Mouse (Mus musculus): ENCODE data around the gene Pigr. TPM values are rescaled to one million over a fixed set of nuclear protein-coding genes. Genes with fewer than 3 reads are reported as not detected.

Gene Pigr
- total RNA-seq, 4 experiments from 2014 or later, result 0.09 to 0.51 (median 0.35) TPM

- no peak for DNase-seq
These were observed 51.6 kb downstream of the Pigr start for GRCm38 (mm10) chr1:130877889-130878614.

DNA sequence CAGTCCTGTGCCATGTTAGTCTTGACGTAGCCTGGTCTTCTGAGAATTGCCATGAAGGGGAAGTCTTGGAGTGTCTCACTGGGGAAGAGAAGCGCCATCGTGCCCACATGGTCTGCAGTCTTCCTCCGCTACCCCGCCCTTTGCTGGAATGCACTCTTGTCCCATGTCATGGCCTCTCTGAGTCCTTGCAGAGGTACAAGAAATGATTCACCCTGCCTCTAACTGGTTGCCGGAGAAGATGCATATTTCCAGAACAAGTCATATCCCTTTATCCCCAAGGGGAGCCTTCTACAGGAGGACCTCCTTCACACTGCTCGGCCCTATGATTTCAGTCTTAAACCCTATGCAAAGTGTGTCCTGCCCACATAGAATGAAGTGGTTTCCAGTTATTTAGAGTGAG lies 53.4 kb downstream of the Pigr start:
- DNase-seq, result no peak

DNA sequence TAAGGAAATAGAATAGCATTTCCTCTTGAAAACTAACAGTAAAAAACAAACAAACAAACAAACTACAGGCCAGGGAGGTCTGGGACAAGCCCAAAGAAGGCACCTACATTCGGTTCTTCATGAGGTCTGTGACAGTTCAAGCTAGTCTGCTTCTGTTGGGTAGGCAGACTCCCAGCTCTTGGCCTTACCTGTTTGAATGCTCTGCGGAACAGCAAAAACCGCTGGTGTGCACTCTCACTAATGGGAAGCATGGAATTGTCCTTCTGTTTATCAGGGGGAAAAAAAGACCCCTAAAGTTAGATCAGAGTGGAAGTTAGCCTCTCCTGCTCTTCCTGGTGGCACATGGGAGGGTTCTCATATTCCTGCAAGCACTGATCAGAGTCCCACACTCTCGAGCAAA lies 56.7 kb downstream of the Pigr start:
- DNase-seq, result no peak

- no peak for DNase-seq
These were observed 60.9 kb downstream of the Pigr start, which contains the start of gene Il24 for GRCm38 (mm10) chr1:130887354-130887753. Gene Il24, minus strand, starts transcription at chr1:130887454.

DNA sequence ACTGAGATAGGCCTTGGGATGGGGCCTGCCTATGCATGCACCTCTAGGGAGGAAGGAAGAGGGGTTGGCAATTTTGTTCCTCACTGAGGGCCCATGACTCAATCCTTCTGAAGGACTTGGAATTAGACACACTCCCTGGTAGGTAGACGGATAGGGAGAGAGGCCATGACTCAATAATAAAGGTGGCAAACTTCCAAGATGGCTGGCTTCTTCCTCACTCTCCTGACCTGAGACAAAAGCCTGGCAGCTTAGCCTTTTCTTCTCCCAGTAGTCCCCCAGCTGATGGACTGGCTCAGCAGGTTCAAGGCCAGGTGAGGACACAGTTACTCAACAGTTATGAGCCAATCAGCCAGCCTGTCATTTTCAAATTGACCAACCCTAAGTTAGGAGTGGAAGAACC lies 66.0 kb downstream of the Pigr start:
- DNase-seq, result peak; percentile 85

GRCm38 (mm10) chr1:130893329-130894040 lies 67.0 kb downstream of the Pigr start:
- no peak for DNase-seq

DNA sequence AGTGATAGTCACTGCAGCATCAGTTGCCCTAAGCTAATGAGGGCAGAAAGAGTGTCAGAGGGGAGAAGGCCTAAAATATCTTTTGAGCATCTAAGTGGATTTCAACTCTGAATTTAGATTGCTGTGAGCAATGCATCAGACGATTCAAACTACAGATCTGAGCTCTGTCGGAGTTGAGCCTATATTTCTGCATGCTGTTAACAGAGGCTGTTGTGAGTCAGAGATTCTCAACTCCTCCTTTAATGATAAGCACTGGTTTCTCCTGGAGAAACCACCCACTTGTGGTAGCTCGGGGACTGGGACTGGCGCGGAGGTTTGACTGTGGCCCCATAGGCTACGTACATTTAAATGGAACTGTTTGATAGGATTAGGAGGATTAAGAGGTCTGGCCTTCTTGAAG lies 68.0 kb downstream of the Pigr start:
- DNase-seq, result no peak

Other genes with a start within 250 kb of the Pigr start
- not detected for gene Zp3r, start 197.1 kb upstream of the Pigr start, total RNA-seq (2022)
- gene C4bp, start 165.1 kb upstream of the Pigr start, total RNA-seq (2022), result under 1 TPM in 1 of 4 experiments, not detected in 3; 0.32 TPM
- gene Gm29427, start 110.9 kb upstream of the Pigr start, total RNA-seq (2022), result under 1 TPM in 2 of 4 experiments, not detected in 2; 0.31 to 0.35 TPM
- gene Yod1, start 109.4 kb upstream of the Pigr start, total RNA-seq (2022), result 10 to 100 TPM in 2 of 4 experiments, 1 to 10 TPM in 2; 7.8 to 16.6 (median 11.6) TPM
- gene Pfkfb2, start 97.4 kb upstream of the Pigr start, total RNA-seq (2022), result 100 to 1,000 TPM in 1 of 4 experiments, 10 to 100 TPM in 3; 29.4 to 107 (median 61.6) TPM
- 10 to 100 TPM in 2 of 4 experiments, 1 to 10 TPM in 2; 3.7 to 16.2 (median 8.1) TPM for gene AA986860, start 94.7 kb upstream of the Pigr start, total RNA-seq (2022)
- gene Fcamr, start 25.8 kb upstream of the Pigr start, total RNA-seq (2022), result under 1 TPM in 1 of 4 experiments, not detected in 3; 0.22 TPM
- gene Fcmr, start 39.0 kb downstream of the Pigr start, total RNA-seq (2022), result 1 to 10 TPM in 1 of 4 experiments, under 1 TPM in 3; 0.70 to 1.0 (median 0.77) TPM
- gene Il24, start 60.8 kb downstream of the Pigr start, total RNA-seq (2022), result not detected
- not detected for gene Il20, start 84.8 kb downstream of the Pigr start, total RNA-seq (2022)
- gene Il19, start 113.4 kb downstream of the Pigr start, total RNA-seq (2022), result not detected
- gene Il10, start 193.2 kb downstream of the Pigr start, total RNA-seq (2022), result under 1 TPM in 1 of 4 experiments, not detected in 3; 0.30 TPM